Mouse (Mus musculus): ENCODE results near the gene Tomm70a. TPM values are rescaled to one million over a fixed set of nuclear protein-coding genes. Genes with fewer than 3 reads are reported as not detected.

Tomm70a gene
- polyA plus RNA-seq, 1 experiment from 2014 or later, result 45.7 TPM

GRCm38 (mm10) chr16:57121816-57122415 lies 413 bp downstream of the Tomm70a start:
- H3K9me3 ChIP-seq (replicated peaks), result no peaks in the 10 kb centered on the region

GRCm38 (mm10) chr16:57122682-57123445 lies 1.4 kb downstream of the Tomm70a start:
- WGBS, result 38% methylated on average over 6 of the region's 6 CpGs
- Histone ChIP-seq H3K9ac (peak overlapping the region; percentile 98), H3K4me3 (replicated peaks) (peak overlapping the region; percentile 100), H3K4me2 (peak overlapping the region; percentile 72), H3K9me3 (replicated peaks) (no peaks in the 10 kb centered on the region), H3K4me1 (peaks cover 15% of the 10 kb centered on the region), H3K36me3 (peaks cover 5% of the 10 kb centered on the region; the same call in 1 of the 2 replicates), H3K27ac (no peak overlapping the region), H3K27me3 (no peaks in the 10 kb centered on the region)
- ATAC-seq (replicated peaks; ENCODE audit: low FRiP score), result no peak

More at GRCm38 (mm10) chr16:57121816-57122415, 413 bp downstream of the Tomm70a start:
- peak overlapping the region; percentile 100 for H3K4me3 ChIP-seq (replicated peaks)
- ATAC-seq (replicated peaks; ENCODE audit: low FRiP score), result peak; percentile 57; the same call in 1 of the 2 replicates
- H3K4me1 ChIP-seq, result peaks cover 15% of the 10 kb centered on the region
- peak overlapping the region; percentile 72 for H3K4me2 ChIP-seq
- 0 out of 2 replicates have a peak, but pooled peaks cover 2% of the 10 kb centered on the region for H3K27me3 ChIP-seq
- H3K27ac ChIP-seq, result peak overlapping the region; percentile 94
- under 1% methylated on average over 59 of the region's 59 CpGs for WGBS
- no peaks in the 10 kb centered on the region for H3K36me3 ChIP-seq
- H3K9ac ChIP-seq, result peak overlapping the region; percentile 98

GRCm38 (mm10) chr16:57126268-57126667 lies 4.8 kb downstream of the Tomm70a start:
- no peaks in the 10 kb centered on the region for H3K27me3 ChIP-seq
- H3K4me2 ChIP-seq, result no peak overlapping the region
- H3K9me3 ChIP-seq (replicated peaks), result no peaks in the 10 kb centered on the region
- no peak overlapping the region for H3K27ac ChIP-seq
- H3K4me1 ChIP-seq, result peaks cover 19% of the 10 kb centered on the region
- no peak overlapping the region for H3K4me3 ChIP-seq (replicated peaks)
- 64% methylated on average over 4 of the region's 4 CpGs for WGBS
- peaks cover 5% of the 10 kb centered on the region; the same call in 1 of the 2 replicates for H3K36me3 ChIP-seq
- H3K9ac ChIP-seq, result no peak overlapping the region
- ATAC-seq (replicated peaks; ENCODE audit: low FRiP score), result no peak

- Histone ChIP-seq H3K4me3 (replicated peaks) (no peak overlapping the region), H3K36me3 (peaks cover 5% of the 10 kb centered on the region; the same call in 1 of the 2 replicates), H3K27me3 (no peaks in the 10 kb centered on the region), H3K4me2 (no peak overlapping the region), H3K9ac (no peak overlapping the region), H3K9me3 (replicated peaks) (no peaks in the 10 kb centered on the region), H3K27ac (no peak overlapping the region), H3K4me1 (peaks cover 15% of the 10 kb centered on the region)
- 70% methylated on average over 2 of the region's 2 CpGs for WGBS
- no peak for ATAC-seq (replicated peaks; ENCODE audit: low FRiP score)
Measured at GRCm38 (mm10) chr16:57127825-57128224, 6.3 kb downstream of the Tomm70a start.

GRCm38 (mm10) chr16:57130752-57131400 lies 9.4 kb downstream of the Tomm70a start:
- Histone ChIP-seq H3K27me3 (no peaks in the 10 kb centered on the region), H3K9ac (no peak overlapping the region), H3K4me3 (replicated peaks) (no peak overlapping the region), H3K4me2 (no peak overlapping the region), H3K36me3 (peaks cover 29% of the 10 kb centered on the region), H3K4me1 (0 out of 2 replicates have a peak, but pooled peaks cover 4% of the 10 kb centered on the region), H3K9me3 (replicated peaks) (no peaks in the 10 kb centered on the region), H3K27ac (no peak overlapping the region)
- ATAC-seq (replicated peaks; ENCODE audit: low FRiP score), result no peak
- 67% methylated on average over 3 of the region's 3 CpGs for WGBS

GRCm38 (mm10) chr16:57131544-57131943 lies 10.0 kb downstream of the Tomm70a start:
- Histone ChIP-seq H3K9me3 (replicated peaks) (no peaks in the 10 kb centered on the region), H3K4me1 (0 out of 2 replicates have a peak, but pooled peaks cover 4% of the 10 kb centered on the region), H3K4me2 (no peak overlapping the region), H3K4me3 (replicated peaks) (no peak overlapping the region), H3K36me3 (peaks cover 35% of the 10 kb centered on the region), H3K9ac (no peak overlapping the region), H3K27me3 (no peaks in the 10 kb centered on the region), H3K27ac (no peak overlapping the region)
- ATAC-seq (replicated peaks; ENCODE audit: low FRiP score), result no peak
- 83% methylated on average over 4 of the region's 4 CpGs for WGBS

- Histone ChIP-seq H3K4me1 (0 out of 2 replicates have a peak, but pooled peaks cover 4% of the 10 kb centered on the region), H3K9me3 (replicated peaks) (no peaks in the 10 kb centered on the region), H3K36me3 (peaks cover 41% of the 10 kb centered on the region), H3K27ac (no peak overlapping the region), H3K27me3 (no peaks in the 10 kb centered on the region), H3K9ac (no peak overlapping the region), H3K4me3 (replicated peaks) (no peak overlapping the region), H3K4me2 (no peak overlapping the region)
- no peak for ATAC-seq (replicated peaks; ENCODE audit: low FRiP score)
- WGBS, result 65% methylated on average over 1 of the region's 1 CpGs
Measured at GRCm38 (mm10) chr16:57132326-57132725, 10.8 kb downstream of the Tomm70a start.

- no peak for ATAC-seq (replicated peaks; ENCODE audit: low FRiP score)
- Histone ChIP-seq H3K4me3 (replicated peaks) (no peak overlapping the region), H3K27me3 (no peaks in the 10 kb centered on the region), H3K36me3 (peaks cover 48% of the 10 kb centered on the region), H3K9ac (no peak overlapping the region), H3K27ac (no peak overlapping the region), H3K4me2 (no peak overlapping the region), H3K4me1 (0 out of 2 replicates have a peak, but pooled peaks cover 4% of the 10 kb centered on the region), H3K9me3 (replicated peaks) (no peaks in the 10 kb centered on the region)
- 93% methylated on average over 6 of the region's 6 CpGs for WGBS
Measured at GRCm38 (mm10) chr16:57133611-57134010, 12.1 kb downstream of the Tomm70a start.

GRCm38 (mm10) chr16:57144741-57145140 lies 23.2 kb downstream of the Tomm70a start:
- no peak overlapping the region for H3K4me3 ChIP-seq (replicated peaks)
- no peaks in the 10 kb centered on the region for H3K4me1 ChIP-seq
- no peak for ATAC-seq (replicated peaks; ENCODE audit: low FRiP score)
- no peak overlapping the region for H3K4me2 ChIP-seq
- no peak overlapping the region for H3K9ac ChIP-seq
- H3K27ac ChIP-seq, result no peak overlapping the region
- WGBS, result 88% methylated on average over 5 of the region's 5 CpGs
- no peaks in the 10 kb centered on the region for H3K27me3 ChIP-seq
- peaks cover 72% of the 10 kb centered on the region for H3K36me3 ChIP-seq
- H3K9me3 ChIP-seq (replicated peaks), result no peaks in the 10 kb centered on the region

- H3K27ac ChIP-seq, result no peak overlapping the region
- H3K9me3 ChIP-seq (replicated peaks), result no peaks in the 10 kb centered on the region
- no peaks in the 10 kb centered on the region for H3K27me3 ChIP-seq
- H3K4me1 ChIP-seq, result no peaks in the 10 kb centered on the region
- peaks cover 79% of the 10 kb centered on the region for H3K36me3 ChIP-seq
- H3K4me3 ChIP-seq (replicated peaks), result no peak overlapping the region
- 94% methylated on average over 4 of the region's 4 CpGs for WGBS
- H3K9ac ChIP-seq, result no peak overlapping the region
- no peak overlapping the region for H3K4me2 ChIP-seq
- ATAC-seq (replicated peaks; ENCODE audit: low FRiP score), result no peak
Measured at GRCm38 (mm10) chr16:57151437-57151836, 29.9 kb downstream of the Tomm70a start.

- Histone ChIP-seq H3K4me2 (no peak overlapping the region), H3K9me3 (replicated peaks) (no peaks in the 10 kb centered on the region), H3K4me3 (replicated peaks) (no peak overlapping the region), H3K9ac (no peak overlapping the region), H3K27ac (no peak overlapping the region), H3K27me3 (no peaks in the 10 kb centered on the region), H3K36me3 (peaks cover 86% of the 10 kb centered on the region), H3K4me1 (no peaks in the 10 kb centered on the region)
- no peak for ATAC-seq (replicated peaks; ENCODE audit: low FRiP score)
Measured at GRCm38 (mm10) chr16:57155899-57156298, 34.4 kb downstream of the Tomm70a start.

- WGBS, result 82% methylated on average over 4 of the region's 4 CpGs
- Histone ChIP-seq H3K9me3 (replicated peaks) (no peaks in the 10 kb centered on the region), H3K4me3 (replicated peaks) (no peak overlapping the region), H3K27ac (no peak overlapping the region), H3K4me1 (no peaks in the 10 kb centered on the region), H3K27me3 (no peaks in the 10 kb centered on the region), H3K9ac (no peak overlapping the region), H3K4me2 (no peak overlapping the region), H3K36me3 (peaks cover 87% of the 10 kb centered on the region)
- no peak for ATAC-seq (replicated peaks; ENCODE audit: low FRiP score)
Measured at GRCm38 (mm10) chr16:57157076-57157475, 35.6 kb downstream of the Tomm70a start.
